Mouse (Mus musculus): ENCODE measurements around the gene Ttc36.
A peak's percentile ranks its signal among the peaks of the same experiment; 100 is the strongest.

Ttc36 gene

DNA sequence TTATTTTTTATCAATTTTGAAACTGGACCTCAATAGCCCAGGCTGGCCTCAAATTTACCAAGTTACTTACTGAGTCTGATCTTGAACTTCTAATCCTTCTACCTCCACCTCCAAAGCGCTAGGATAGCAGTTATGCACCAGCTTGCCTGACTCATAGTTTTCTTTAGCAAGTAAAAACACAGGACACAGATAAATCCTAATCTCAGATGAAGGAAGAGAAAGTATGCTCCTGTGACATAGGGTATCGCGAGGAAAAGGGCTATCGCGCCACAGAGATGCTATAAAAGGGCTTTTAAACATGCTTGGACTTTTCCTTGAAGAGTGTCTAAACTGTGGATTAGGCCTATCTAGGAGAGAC lies 30.5 kb downstream of the Ttc36 start:
- no peak for DNase-seq

DNA sequence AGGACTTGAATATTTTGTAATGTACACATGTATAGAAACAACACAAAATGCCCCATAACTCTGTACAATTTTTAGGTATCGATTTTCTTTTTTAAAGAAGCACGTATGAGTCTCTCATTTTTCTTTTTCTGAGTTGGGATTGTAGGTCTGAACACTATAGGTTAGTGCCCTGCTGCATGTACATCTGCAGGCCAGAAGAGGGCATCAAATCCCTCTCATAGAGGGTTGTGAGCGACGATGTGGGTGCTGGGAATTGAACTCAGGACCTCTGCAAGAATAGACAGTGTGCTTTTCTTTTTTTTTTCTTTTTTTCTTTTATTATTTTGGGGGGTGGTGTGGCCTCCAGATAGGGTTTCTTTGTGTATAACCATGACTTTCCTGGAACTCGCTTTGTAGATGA lies 31.5 kb downstream of the Ttc36 start:
- DNase-seq, result no peak

DNA sequence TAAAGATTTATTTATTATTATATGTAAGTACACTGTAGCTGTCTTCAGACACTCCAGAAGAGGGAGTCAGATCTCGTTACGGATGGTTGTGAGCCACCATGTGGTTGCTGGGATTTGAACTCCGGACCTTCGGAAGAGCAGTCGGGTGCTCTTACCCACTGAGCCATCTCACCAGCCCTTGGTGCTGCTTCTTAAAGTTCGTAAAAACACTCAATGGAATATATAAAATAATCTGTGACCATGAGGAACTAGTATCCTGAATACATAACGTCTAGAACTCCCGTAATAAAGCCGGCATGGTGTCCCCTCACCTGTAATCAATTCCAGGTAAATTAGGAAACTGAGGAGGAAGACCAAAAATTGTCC lies 34.9 kb downstream of the Ttc36 start:
- DNase-seq, result peak; percentile 2

DNA sequence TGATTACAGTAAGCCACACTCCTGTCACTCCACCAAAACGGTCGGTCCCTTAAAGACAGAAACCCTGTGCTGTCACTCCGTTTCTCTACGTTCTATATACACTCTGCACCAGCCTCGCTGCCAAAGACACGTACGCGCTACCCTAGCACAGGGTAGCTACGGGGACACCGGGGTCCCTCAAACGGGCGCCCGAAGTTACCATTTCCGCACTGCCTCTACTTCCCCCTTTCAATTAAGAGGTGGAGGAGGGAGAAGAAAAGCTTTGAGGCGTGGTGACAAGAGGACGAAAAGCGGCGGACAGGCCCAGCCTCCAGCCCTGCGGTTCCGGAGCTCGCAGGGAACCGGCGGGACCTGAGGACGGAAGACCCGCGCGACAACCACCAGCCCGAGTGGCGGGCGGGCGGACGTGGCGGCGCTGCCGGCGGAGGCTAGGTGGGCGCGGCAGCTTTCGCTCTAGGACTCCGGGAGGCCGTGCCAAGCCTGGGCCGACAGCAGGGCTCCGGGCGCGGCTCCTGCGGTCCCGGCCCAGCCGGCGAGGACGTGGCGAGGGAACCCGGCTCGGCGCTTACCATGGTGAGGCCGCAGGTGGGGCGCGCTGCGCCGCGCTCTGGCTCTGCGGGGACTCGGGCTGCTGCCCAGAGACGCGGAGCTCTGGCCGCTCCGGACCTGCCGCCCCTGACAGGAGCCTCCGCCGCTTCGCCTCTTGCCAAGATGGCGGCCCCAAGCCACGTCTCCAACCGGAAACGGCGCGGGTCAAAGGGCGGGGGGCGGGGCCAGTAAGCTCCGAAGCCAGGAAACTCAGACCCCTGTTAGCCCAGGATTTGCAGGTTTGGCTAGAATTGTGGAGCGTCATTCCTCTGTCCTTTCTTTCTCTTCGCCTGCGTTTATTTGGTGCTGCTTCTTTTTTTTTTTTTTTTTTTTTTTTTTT lies 35.5 kb downstream of the Ttc36 start, which contains the start of the genes Arcn1 and Ift46:
Gene Arcn1, minus strand, starts transcription at position 745 of the 928 bp plus-strand sequence.
Gene Ift46, plus strand, starts transcription at position 808 of the 928 bp plus-strand sequence.
- peak; percentile 95 for DNase-seq

DNA sequence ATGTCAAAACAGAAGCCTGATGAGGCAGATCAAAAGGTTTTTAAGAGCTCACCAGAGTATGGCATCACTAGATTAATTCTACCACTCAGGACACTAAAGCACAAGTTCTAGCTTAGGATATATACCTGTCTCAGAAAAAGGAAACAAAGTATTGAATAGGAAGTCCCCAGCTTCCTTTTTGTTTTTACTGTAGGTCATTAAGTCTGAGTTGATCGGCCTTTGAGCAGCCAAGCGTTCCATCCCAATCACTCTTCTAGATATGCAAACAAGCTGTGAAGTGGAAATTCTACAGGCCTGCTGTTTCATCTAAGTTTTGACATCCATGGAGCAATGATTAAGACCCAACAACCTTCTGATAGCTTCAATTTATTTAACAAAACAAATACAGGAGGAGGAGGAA lies 42.0 kb downstream of the Ttc36 start:
- no peak for DNase-seq
